Mouse (Mus musculus) cerebellum, postnatal 10 days (tissue): ENCODE data around the gene Tank.

ENCODE experiments used
- DNase-seq, 2 experiments: peaks; one replicate each; pipeline ENCODE4 v3.0.0; 2021; ENCODE audit warnings: mixed read lengths in 2 of 2

The Tank gene

GRCm38 (mm10) chr2:61578433-61578832 lies at the start of gene Tank:
TSS of gene Tank (plus strand) at chr2:61578585.
- DNase-seq = no peak

GRCm38 (mm10) chr2:61532326-61532725 lies 46.1 kb upstream of the Tank start:
- no peak for DNase-seq

GRCm38 (mm10) chr2:61533131-61533530 lies 45.3 kb upstream of the Tank start:
- DNase-seq = peak; percentile 79 to 84

- DNase-seq = no peak
These were observed 41.5 kb upstream of the Tank start for GRCm38 (mm10) chr2:61536901-61537300.

- DNase-seq = no peak
These were observed 39.0 kb upstream of the Tank start for GRCm38 (mm10) chr2:61539378-61539777.

GRCm38 (mm10) chr2:61542426-61542825 lies 36.0 kb upstream of the Tank start:
- no peak for DNase-seq

- no peak for DNase-seq
These were observed 32.7 kb upstream of the Tank start for GRCm38 (mm10) chr2:61545666-61546065.

GRCm38 (mm10) chr2:61548021-61548420 lies 30.4 kb upstream of the Tank start:
- DNase-seq = no peak

- no peak for DNase-seq
These were observed 26.7 kb upstream of the Tank start for GRCm38 (mm10) chr2:61551680-61552079.

GRCm38 (mm10) chr2:61555367-61555766 lies 23.0 kb upstream of the Tank start:
- DNase-seq = no peak

- DNase-seq = no peak
These were observed 22.6 kb upstream of the Tank start for GRCm38 (mm10) chr2:61555825-61556224.

- DNase-seq = peak; percentile 39 to 45
These were observed 21.7 kb upstream of the Tank start for GRCm38 (mm10) chr2:61556639-61557038.

GRCm38 (mm10) chr2:61557848-61558471 lies 20.4 kb upstream of the Tank start:
- DNase-seq = no peak

GRCm38 (mm10) chr2:61561058-61561457 lies 17.3 kb upstream of the Tank start:
- no peak for DNase-seq

GRCm38 (mm10) chr2:61563202-61563601 lies 15.2 kb upstream of the Tank start:
- DNase-seq = no peak

GRCm38 (mm10) chr2:61567045-61567783 lies 11.2 kb upstream of the Tank start:
- DNase-seq = peak; percentile 28 to 30

GRCm38 (mm10) chr2:61569181-61569580 lies 9.2 kb upstream of the Tank start:
- no peak for DNase-seq

- no peak for DNase-seq
These were observed 6.9 kb upstream of the Tank start for GRCm38 (mm10) chr2:61571343-61571955.

- no peak for DNase-seq
These were observed 1.9 kb upstream of the Tank start for GRCm38 (mm10) chr2:61576497-61576896.

- peak in 1 of 2 experiments; percentile 25 for DNase-seq
These were observed 1.3 kb upstream of the Tank start for GRCm38 (mm10) chr2:61576928-61577695.

GRCm38 (mm10) chr2:61577696-61578062 lies 706 bp upstream of the Tank start:
- no peak for DNase-seq

GRCm38 (mm10) chr2:61579501-61579990 lies 1.2 kb downstream of the Tank start:
- no peak for DNase-seq

- no peak for DNase-seq
These were observed 1.7 kb downstream of the Tank start for GRCm38 (mm10) chr2:61580091-61580490.
